Mouse (Mus musculus): ENCODE measurements around the gene Gm20388. TPM values are rescaled to one million over a fixed set of nuclear protein-coding genes. Genes with fewer than 3 reads are reported as not detected.

The Gm20388 gene
- polyA plus RNA-seq, 1 experiment from 2014 or later: 5.5 TPM

GRCm38 (mm10) chr8:123329961-123330360 lies 3419.3 kb downstream of the Gm20388 start:
- Histone ChIP-seq H3K27me3 (ENCODE audit: poor library complexity, severe bottlenecking) (peaks cover 23% of the 10 kb centered on the region), H3K27ac (no peak overlapping the region), H3K36me3 (replicated peaks) (no peaks in the 10 kb centered on the region), H3K9me3 (no peaks in the 10 kb centered on the region), H3K4me1 (peaks cover 46% of the 10 kb centered on the region), H3K4me3 (no peak overlapping the region)
- 70% methylated on average over 5 of the region's 5 CpGs for WGBS
- DNase-seq (ENCODE audit: extremely low spot score, low spot score): no peak

- no peaks in the 10 kb centered on the region for H3K36me3 ChIP-seq (replicated peaks)
- peaks cover 50% of the 10 kb centered on the region for H3K4me1 ChIP-seq
- DNase-seq (ENCODE audit: extremely low spot score, low spot score): no peak
- 90% methylated on average over 6 of the region's 6 CpGs for WGBS
- no peak overlapping the region for H3K27ac ChIP-seq
- H3K27me3 ChIP-seq (ENCODE audit: poor library complexity, severe bottlenecking): peaks cover 23% of the 10 kb centered on the region
- no peaks in the 10 kb centered on the region for H3K9me3 ChIP-seq
- no peak overlapping the region for H3K4me3 ChIP-seq
Measured at GRCm38 (mm10) chr8:123330701-123331100, 3420.1 kb downstream of the Gm20388 start.

- H3K4me3 ChIP-seq: no peak overlapping the region
- H3K27ac ChIP-seq: no peak overlapping the region
- no peaks in the 10 kb centered on the region for H3K36me3 ChIP-seq (replicated peaks)
- H3K27me3 ChIP-seq (ENCODE audit: poor library complexity, severe bottlenecking): peaks cover 23% of the 10 kb centered on the region
- 85% methylated on average over 2 of the region's 2 CpGs for WGBS
- H3K9me3 ChIP-seq: no peaks in the 10 kb centered on the region
- H3K4me1 ChIP-seq: peaks cover 50% of the 10 kb centered on the region
- no peak for DNase-seq (ENCODE audit: extremely low spot score, low spot score)
Measured at GRCm38 (mm10) chr8:123331301-123331700, 3420.7 kb downstream of the Gm20388 start.

- peak overlapping the region; percentile 70 for H3K4me3 ChIP-seq
- H3K36me3 ChIP-seq (replicated peaks): no peaks in the 10 kb centered on the region
- 46% methylated on average over 8 of the region's 8 CpGs for WGBS
- peak overlapping the region; percentile 85 for H3K27ac ChIP-seq
- H3K27me3 ChIP-seq (ENCODE audit: poor library complexity, severe bottlenecking): peaks cover 23% of the 10 kb centered on the region
- no peaks in the 10 kb centered on the region for H3K9me3 ChIP-seq
- DNase-seq (ENCODE audit: extremely low spot score, low spot score): no peak
- peaks cover 50% of the 10 kb centered on the region for H3K4me1 ChIP-seq
Measured at GRCm38 (mm10) chr8:123331810-123332209, 3421.2 kb downstream of the Gm20388 start.

- peaks cover 23% of the 10 kb centered on the region for H3K27me3 ChIP-seq (ENCODE audit: poor library complexity, severe bottlenecking)
- DNase-seq (ENCODE audit: extremely low spot score, low spot score): peak; percentile 88
- H3K36me3 ChIP-seq (replicated peaks): no peaks in the 10 kb centered on the region
- under 1% methylated on average over 85 of the region's 85 CpGs for WGBS
- H3K27ac ChIP-seq: peak within 1 kb of the TSS; percentile 85
- no peaks in the 10 kb centered on the region for H3K9me3 ChIP-seq
- H3K4me1 ChIP-seq: peaks cover 46% of the 10 kb centered on the region
- peak within 1 kb of the TSS; percentile 70 for H3K4me3 ChIP-seq
Measured at GRCm38 (mm10) chr8:123332262-123333090, 3421.8 kb downstream of the Gm20388 start, which contains the start of gene Spire2. TSS of gene Spire2 (plus strand) at chr8:123332713.

GRCm38 (mm10) chr8:123333091-123333587 lies 3422.5 kb downstream of the Gm20388 start:
- DNase-seq (ENCODE audit: extremely low spot score, low spot score): peak; percentile 26
- peaks cover 23% of the 10 kb centered on the region for H3K27me3 ChIP-seq (ENCODE audit: poor library complexity, severe bottlenecking)
- H3K27ac ChIP-seq: peak overlapping the region; percentile 85
- no peaks in the 10 kb centered on the region for H3K9me3 ChIP-seq
- H3K36me3 ChIP-seq (replicated peaks): no peaks in the 10 kb centered on the region
- H3K4me1 ChIP-seq: peaks cover 45% of the 10 kb centered on the region
- peak overlapping the region; percentile 70 for H3K4me3 ChIP-seq
- 2% methylated on average over 20 of the region's 21 CpGs for WGBS

GRCm38 (mm10) chr8:123333864-123334263 lies 3423.2 kb downstream of the Gm20388 start:
- Histone ChIP-seq H3K9me3 (no peaks in the 10 kb centered on the region), H3K4me1 (peaks cover 45% of the 10 kb centered on the region), H3K36me3 (replicated peaks) (no peaks in the 10 kb centered on the region), H3K27ac (peak overlapping the region; percentile 54; the same call in 1 of the 2 replicates), H3K27me3 (ENCODE audit: poor library complexity, severe bottlenecking) (peaks cover 23% of the 10 kb centered on the region), H3K4me3 (peak overlapping the region; percentile 70)
- 4% methylated on average over 7 of the region's 7 CpGs for WGBS
- no peak for DNase-seq (ENCODE audit: extremely low spot score, low spot score)

GRCm38 (mm10) chr8:123334467-123334866 lies 3423.8 kb downstream of the Gm20388 start:
- WGBS: 0% methylated on average over 1 of the region's 1 CpGs
- no peaks in the 10 kb centered on the region for H3K9me3 ChIP-seq

GRCm38 (mm10) chr8:123337475-123337874 lies 3426.8 kb downstream of the Gm20388 start:
- H3K4me3 ChIP-seq: no peak overlapping the region
- no peak for DNase-seq (ENCODE audit: extremely low spot score, low spot score)
- peaks cover 28% of the 10 kb centered on the region for H3K4me1 ChIP-seq
- H3K27ac ChIP-seq: no peak overlapping the region
- no peaks in the 10 kb centered on the region for H3K9me3 ChIP-seq
- WGBS: 91% methylated on average over 3 of the region's 3 CpGs
- H3K27me3 ChIP-seq (ENCODE audit: poor library complexity, severe bottlenecking): peaks cover 16% of the 10 kb centered on the region
- H3K36me3 ChIP-seq (replicated peaks): peaks cover 6% of the 10 kb centered on the region; the same call in 1 of the 2 replicates

More at GRCm38 (mm10) chr8:123334467-123334866, 3423.8 kb downstream of the Gm20388 start:
- no peak for DNase-seq (ENCODE audit: extremely low spot score, low spot score)
- no peaks in the 10 kb centered on the region for H3K36me3 ChIP-seq (replicated peaks)
- H3K4me3 ChIP-seq: peak overlapping the region; percentile 70
- peak overlapping the region; percentile 54; the same call in 1 of the 2 replicates for H3K27ac ChIP-seq
- H3K4me1 ChIP-seq: peaks cover 45% of the 10 kb centered on the region
- H3K27me3 ChIP-seq (ENCODE audit: poor library complexity, severe bottlenecking): peaks cover 23% of the 10 kb centered on the region

- H3K4me3 ChIP-seq: no peak overlapping the region
- 92% methylated on average over 4 of the region's 4 CpGs for WGBS
- H3K27ac ChIP-seq: no peak overlapping the region
- peaks cover 6% of the 10 kb centered on the region; the same call in 1 of the 2 replicates for H3K36me3 ChIP-seq (replicated peaks)
- H3K4me1 ChIP-seq: peaks cover 14% of the 10 kb centered on the region
- H3K27me3 ChIP-seq (ENCODE audit: poor library complexity, severe bottlenecking): no peaks in the 10 kb centered on the region
- no peak for DNase-seq (ENCODE audit: extremely low spot score, low spot score)
- no peaks in the 10 kb centered on the region for H3K9me3 ChIP-seq
Measured at GRCm38 (mm10) chr8:123340071-123340470, 3429.4 kb downstream of the Gm20388 start.

- Histone ChIP-seq H3K9me3 (no peaks in the 10 kb centered on the region), H3K36me3 (replicated peaks) (peaks cover 6% of the 10 kb centered on the region; the same call in 1 of the 2 replicates), H3K4me3 (no peak overlapping the region), H3K27me3 (ENCODE audit: poor library complexity, severe bottlenecking) (no peaks in the 10 kb centered on the region), H3K27ac (no peak overlapping the region), H3K4me1 (peaks cover 10% of the 10 kb centered on the region; the same call in 1 of the 2 replicates)
- DNase-seq (ENCODE audit: extremely low spot score, low spot score): no peak
- 92% methylated on average over 27 of the region's 27 CpGs for WGBS
Measured at GRCm38 (mm10) chr8:123341040-123342015, 3430.7 kb downstream of the Gm20388 start.

GRCm38 (mm10) chr8:123342253-123342652 lies 3431.6 kb downstream of the Gm20388 start:
- 91% methylated on average over 8 of the region's 8 CpGs for WGBS
- H3K27ac ChIP-seq: no peak overlapping the region
- no peak overlapping the region for H3K4me3 ChIP-seq
- peaks cover 10% of the 10 kb centered on the region; the same call in 1 of the 2 replicates for H3K4me1 ChIP-seq
- H3K27me3 ChIP-seq (ENCODE audit: poor library complexity, severe bottlenecking): no peaks in the 10 kb centered on the region
- no peak for DNase-seq (ENCODE audit: extremely low spot score, low spot score)
- H3K9me3 ChIP-seq: no peaks in the 10 kb centered on the region
- H3K36me3 ChIP-seq (replicated peaks): peaks cover 6% of the 10 kb centered on the region; the same call in 1 of the 2 replicates
